Mouse (Mus musculus) small intestine, adult 2 months (tissue): ENCODE results near the gene Hgf.

Source experiments
- CTCF ChIP-seq: fragments of 200-500 bp; IDR thresholded peaks from 2 replicates; pipeline ENCODE4 v1.5.1; 2012; ENCODE audit warnings: low read depth, mild to moderate bottlenecking, control low read depth, inconsistent platforms, low read length, moderate library complexity, mixed read lengths; ENCODE audit not compliant: insufficient replicate concordance, insufficient read length; ENCODE audit errors: extremely low read depth
- POLR2A ChIP-seq: fragments of 200-500 bp; IDR thresholded peaks from 2 replicates; pipeline ENCODE4 v1.6.1; 2012; ENCODE audit warnings: low read depth, mild to moderate bottlenecking, control low read depth, inconsistent platforms, low read length, moderate library complexity

- TF ChIP-seq CTCF (no peak), POLR2A (no peak)
These were observed 94.4 kb downstream of the Hgf start for GRCm38 (mm10) chr5:16647701-16648100.
